Mouse (Mus musculus) retina, embryonic 14.5 days (tissue): ENCODE measurements around the gene Gm48551.

Experiments
- DNase-seq: peaks from one replicate; pipeline ENCODE4 v3.0.0-alpha.2; 2015; ENCODE audit warnings: low spot score

Gm48551 gene

DNA sequence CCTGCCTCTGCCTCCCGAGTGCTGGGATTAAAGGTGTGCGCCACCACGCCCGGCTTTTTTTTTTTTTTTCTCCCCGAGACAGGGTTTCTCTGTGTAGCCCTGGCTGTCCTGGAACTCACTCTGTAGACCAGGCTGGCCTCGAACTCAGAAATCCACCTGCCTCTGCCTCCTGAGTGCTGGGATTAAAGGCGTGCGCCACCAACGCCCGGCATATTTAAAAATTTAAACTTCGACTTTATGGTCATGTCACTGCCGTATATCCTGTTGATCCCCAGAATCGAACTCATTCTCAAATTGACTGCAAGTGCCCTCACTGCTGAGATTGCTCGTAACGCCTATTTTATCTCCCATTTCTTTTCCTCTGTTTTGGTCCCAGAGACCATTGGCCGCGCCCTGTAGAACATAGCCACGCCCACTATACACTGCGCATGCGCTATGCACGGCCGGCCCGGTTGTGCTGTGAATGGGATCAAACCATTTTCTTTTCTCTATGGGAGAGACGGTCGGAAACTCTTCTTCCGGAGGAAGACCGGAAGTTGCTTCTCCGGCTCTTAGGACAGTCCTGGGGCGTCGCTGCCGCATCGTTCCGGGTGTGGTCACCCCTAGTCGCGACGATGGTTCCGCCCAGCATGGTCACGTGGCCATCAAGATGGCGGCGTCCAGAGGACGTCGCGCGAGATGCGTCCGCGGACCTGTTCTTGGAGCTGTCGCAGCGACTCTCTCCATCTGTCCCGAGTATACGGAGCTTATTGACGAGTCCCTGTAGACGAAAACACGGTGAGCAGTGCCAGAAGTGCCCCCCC is at the start of gene Gm48551, which contains the start of gene Dohh:
Gm48551 (plus strand) TSS at position 665 of the 803 bp plus-strand sequence.
Dohh (plus strand) TSS at position 627 of the 803 bp plus-strand sequence.
- DNase-seq = peak; percentile 98

DNA sequence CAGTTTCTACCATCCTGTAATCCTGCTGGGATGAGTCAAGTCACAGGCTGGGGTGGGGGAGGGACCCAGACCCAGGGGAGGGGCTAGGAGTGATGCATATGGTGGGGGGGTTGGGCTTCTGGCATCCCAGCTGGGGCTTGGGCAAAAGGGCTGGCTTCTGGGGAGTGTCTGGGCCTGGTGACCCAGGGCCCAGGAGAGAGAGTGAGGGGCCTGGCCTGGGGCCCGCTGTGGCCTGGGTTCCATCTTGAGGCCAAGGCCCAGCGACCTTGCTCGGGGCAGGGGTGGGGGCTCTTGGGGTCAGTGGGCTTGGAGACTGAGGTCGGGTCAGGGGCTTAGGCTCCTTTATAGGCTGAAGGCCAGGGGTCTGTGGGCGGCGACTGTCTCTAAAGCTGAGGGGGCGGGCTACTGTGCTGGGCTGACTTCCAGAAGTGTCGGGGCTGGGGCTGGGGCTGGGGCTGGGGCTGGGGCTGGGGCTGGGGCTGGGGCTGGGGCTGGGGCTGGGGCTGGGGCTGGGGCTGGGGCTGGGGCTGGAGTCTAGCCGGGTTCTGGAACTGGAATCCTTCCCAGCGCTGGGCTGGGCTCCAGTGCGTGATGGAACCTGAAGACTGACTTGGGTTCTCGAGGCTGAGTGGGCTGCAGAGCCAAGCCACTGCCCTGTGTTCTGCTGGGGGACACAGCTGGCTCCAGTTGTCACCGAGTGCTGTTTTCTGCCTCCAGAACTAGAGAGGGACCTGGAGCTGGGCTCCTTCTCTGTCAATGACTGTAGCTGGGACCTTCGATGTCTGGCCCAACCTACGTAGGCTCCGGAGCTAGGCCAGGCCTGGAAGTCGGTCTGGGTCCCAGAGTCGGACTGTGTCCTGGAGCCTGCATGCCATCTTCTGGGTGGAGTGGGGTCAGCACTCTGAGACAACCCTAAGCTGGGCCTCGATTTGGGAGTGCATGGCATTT is 48.6 kb upstream of the Gm48551 start:
- DNase-seq = no peak

DNA sequence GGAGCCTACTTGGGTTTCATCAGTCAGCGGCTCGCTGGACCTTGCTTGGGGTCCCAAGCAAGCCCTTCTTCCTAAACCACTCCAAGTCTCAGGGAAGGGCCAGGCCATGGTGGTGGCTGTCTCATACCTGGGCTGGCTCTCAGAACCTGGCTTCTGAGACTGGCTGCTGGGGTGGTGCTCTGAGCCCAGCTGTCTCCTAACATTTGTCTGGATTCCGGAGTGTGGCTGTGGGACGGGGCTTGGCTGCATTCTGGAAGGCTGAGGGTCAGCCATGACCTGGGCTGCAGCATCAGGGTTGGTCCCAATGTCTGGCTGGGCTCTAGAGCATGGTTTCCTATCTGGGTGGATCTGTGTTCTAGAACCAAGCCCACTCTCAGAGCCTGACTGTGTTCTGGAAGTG is 47.7 kb upstream of the Gm48551 start:
- no peak for DNase-seq

DNA sequence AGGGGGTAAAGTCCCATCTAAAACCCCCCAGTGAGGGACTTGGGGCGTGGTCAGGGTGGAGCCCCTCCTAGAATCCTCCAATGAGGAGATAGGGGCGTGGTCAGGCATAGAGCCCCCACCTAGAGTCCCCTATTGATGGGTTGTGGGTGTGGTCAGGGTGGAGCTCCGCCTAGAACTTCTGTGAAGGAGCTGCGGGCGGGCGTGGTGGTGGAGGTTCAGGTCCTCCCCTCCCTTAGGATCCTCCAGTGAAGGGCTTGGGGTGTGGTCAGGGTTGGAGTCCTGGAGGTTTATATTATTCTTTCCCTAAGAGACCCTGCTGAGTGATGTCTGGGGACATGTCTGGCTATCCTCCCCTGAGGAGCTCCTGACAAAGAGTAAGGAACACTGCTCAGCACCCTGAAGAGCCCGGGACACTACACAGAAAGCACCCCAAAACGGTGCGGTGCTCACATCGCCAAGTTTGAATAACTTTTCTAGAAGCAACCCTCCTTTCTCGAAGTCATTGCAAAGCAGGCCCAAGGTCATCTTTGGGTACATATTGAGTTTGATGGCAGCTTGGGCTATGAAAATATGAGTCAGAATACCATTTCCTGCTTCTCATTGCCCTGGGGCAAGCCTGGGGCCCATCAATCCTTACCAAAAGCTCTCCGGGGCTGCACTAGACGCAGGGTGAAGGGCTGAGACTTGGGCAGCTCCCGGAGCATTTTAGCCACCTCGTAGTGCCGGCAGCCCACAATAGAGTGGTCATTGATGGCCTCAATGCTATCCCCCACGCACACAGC is 43.5 kb upstream of the Gm48551 start:
- DNase-seq = no peak

DNA sequence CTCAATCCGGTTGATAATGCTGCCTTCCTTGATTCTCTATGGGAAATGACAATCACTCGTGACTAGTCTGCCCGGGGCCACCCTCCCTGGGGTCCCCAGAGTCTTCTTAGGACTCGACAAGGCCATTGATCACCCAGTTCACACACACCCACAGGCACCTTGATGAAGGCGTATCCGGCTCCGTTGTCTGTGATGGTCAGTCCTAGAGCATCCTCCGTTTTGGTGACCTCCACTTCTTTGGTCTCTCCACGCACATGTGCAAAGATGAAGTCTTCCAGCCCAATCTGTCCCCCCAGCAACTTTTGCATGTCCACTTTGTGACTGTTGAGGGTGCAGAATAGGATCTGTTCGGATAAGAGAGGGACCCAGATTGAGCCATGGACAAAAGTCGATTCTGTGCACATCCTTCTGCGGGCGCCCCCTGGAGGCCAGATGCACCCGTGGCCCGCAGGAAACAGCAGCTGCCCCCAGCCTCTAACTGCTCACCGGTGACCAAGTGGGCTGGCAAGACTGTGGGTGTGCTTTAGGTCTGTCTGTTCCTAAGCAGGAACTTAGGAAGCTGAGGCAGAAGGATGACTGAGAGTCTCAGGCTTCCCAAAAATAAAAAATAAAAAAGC is 42.8 kb upstream of the Gm48551 start:
- DNase-seq = peak; percentile 82

DNA sequence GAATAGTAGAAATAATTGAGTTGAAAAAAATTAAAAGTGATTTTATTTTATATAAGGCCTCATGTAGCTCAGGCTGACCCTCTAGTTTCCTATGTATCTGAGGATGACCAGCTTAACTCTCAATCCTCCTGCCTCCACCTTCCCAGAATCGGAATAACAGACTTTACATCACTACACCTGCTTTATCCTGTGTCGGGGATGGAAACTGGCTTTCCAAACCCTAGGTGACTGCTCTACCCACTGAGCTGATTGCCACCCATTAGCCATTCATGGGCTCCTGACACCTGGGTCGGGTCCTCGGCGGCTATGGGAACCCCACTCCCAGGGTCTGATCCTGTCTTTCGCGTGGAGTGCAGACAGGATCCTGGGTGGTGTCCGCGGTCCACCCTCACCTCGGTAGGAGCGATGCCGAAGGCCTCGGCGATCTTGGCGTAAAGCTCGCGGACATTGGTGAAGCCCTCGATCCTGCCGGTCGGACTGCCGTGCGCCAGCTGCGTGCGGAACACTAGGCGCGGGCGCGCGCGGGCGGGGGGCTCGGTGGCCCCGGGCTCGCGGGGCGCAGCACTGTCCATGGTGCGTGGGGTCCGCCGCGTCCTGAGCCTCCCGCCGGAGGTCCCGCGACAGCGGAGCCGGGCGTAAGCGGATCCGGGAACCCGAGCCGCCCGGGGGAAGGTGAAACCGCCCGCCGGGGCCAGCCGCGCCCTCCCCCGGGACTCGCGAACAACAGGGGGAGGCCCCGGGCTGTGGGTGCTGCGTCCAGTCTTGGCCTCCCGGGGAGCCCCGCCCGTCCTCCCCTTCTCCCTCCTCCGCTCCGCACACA is 41.4 kb upstream of the Gm48551 start, which contains the start of gene Gipc3:
Gipc3 (minus strand) TSS at position 581 of the 820 bp plus-strand sequence.
- DNase-seq = no peak

DNA sequence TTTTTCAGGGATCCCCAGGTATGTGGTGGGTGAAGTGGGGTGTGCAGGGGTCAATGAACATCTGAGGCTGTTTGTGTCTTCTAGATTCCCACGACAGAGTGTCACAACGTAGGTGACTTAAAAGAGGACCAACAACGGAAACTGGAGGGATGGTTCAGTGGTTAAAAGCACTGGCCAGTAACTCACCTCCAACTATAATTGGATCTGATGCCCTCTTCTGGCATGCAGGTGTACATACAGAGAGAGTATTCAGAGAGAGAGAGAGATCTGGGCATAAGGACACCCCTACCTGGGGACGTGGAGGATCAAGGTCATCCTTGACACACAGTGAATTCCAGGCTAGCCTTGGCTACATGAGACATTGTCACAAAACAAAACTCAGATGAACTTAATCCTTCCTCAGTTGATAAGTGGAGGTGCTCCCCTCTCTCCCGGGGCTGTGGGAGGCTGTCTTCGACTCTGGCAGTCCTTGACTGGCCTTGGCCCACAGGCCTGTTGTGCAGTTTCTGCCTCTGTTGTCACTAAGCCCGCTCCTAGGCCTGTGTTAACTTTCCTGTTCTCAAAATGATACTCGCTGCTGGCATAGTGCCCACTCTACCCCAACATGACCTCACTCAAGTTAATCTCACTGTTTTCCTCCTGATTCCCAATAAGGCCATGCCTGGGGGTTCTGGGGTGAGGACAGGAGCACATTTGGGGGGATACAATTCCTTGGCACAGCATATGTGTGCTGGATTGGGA is 39.7 kb upstream of the Gm48551 start:
- no peak for DNase-seq

DNA sequence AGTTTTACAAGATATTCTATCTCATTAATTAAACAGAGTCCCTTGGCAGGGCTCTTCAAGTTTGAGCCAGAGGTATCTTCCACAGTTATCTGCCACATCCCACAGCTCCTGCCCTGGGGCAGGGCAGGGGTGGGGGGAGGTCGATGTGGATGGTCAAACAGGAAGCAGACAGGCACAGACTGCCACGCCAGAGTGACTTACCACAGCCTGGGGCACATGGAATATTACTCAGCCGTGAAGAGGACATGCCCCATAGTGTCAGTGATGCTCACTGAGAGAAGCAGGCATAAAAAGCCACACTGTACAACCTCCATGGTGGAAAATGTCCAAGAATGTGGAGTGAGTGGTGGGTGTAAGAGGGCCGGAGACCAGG is 39.1 kb upstream of the Gm48551 start:
- DNase-seq = no peak

DNA sequence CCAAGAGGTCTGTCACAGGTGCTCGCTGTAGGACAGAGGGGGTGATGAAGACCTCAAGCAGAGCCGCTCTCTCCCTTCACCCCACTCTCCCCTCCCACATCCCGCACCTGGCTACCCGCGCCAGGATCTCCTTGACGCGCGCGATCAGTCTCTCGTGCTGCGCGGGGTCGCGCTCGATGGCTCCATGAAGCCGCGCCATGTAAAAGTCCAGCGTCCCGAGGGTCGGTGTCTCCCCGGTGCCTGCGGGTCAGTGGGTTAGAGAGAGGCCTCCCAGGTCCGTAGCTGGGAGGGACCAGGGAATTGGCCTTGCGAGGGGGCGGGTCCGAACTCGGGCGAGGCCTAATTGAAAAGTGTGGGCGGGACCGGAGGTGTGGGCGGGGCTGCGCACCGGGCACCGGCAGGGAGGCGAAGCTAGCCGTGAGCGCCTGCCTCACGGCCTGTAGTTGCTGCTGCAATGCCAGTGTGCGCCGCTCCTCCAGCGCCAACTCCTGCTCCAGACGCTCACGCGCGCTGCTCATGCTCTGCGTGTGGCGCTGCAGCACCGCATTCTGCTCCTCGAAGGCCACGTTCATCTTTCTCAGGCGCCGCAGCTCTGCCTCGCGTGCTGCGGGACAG is 37.7 kb upstream of the Gm48551 start:
- DNase-seq = peak; percentile 73

DNA sequence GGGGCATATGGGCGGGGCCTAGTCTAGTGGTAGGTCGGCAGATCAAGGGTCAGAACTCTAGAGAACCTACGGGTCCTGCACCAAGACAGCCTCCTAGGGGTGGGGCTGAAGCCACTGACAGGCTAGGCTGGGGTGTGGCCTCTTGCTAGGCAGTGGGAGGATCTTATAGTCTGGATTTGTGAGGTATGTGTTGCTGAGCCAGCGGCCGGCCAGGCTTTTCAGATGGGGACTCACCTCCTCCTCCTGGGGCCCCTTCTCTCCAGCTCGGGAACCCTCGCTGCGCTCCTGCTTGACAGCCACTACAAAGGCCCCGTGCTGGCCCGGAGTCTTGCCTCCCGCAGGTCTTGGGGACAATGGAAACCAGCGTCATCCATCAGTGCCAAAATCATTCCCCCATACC is 35.1 kb upstream of the Gm48551 start:
- no peak for DNase-seq

DNA sequence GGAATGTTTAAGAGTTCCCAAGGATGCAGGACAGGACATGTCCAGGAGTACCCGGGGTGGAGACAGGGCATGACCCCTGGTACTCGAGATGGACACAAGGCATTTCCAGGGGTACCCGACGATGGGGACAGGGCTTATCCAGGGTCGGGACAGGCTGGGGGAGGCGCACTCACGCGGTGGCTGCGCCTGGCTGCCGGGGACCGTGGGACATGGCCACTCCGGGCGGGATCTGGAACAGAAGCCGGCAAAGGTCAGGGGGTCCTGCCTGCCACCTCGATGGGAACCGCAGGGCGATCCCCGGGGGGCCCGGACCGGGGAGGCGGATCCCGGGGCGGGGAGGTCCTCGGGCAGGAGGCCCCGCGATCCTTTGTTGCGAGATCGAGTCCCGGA is 34.3 kb upstream of the Gm48551 start:
- DNase-seq = no peak

DNA sequence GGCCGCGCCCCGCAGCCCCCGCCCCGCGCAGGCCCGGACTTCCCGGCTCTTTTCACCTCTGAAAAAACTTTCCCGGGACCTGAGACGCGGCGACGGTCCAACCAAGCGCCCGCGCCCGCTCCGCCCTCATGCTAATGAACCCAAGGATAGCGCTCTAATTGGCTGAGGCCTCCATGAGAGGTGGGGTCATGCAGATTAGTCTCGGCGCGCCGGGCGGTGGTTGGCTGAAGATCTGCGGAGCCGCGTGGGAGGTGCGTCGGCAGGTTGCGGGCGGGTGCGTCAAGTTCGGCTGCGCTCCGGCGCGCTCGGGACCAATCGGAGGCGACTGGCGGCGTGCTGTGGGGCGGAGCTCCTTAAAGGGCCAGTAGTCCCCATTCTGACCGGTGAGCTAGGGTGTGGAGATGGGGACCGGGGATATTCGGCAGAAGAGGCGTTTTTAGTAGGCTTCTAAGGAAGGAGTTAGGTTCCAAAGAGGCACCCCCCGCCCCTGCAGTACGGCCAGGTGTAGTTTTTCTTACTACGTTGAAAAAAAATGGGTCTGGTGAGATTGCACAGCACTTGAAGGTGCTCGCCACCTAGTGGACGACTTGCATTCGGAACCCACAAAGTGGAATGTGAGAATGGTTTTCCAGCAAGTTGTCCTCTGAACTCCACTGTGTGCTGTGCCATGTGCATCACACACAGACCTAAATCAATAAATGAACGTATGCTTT is 33.8 kb upstream of the Gm48551 start, which contains the start of gene Hmg20b:
Hmg20b (minus strand) TSS at position 130 of the 713 bp plus-strand sequence.
- DNase-seq = peak; percentile 99

DNA sequence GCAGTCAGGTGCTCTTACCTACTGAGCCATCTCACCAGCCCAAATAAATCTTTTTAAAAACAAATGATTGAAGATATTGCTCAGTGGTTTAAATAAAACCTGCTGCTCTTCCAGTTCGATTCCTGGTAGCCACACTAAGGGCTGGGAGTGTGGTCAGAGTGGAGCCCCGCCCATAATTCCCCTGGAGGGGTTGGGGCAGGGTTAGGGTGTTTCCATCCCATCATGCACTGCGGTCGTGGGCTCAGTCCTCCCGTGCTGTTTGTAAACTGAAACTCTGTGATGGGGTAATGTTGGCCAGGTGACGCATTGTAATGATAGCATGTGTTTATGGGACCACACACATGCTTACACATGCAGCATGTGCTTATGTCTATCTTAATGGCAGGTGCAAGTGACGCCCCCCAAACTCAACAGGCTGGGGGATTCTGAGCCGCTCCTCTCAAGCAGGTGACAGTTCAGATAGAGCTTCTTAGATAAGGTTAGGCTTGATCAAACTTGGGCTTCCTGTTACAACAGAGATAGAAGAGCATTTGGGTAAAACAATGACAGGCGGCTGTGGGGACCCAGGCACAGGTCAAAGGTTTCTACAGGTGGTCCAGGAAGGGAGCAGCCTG is 32.5 kb upstream of the Gm48551 start:
- no peak for DNase-seq

DNA sequence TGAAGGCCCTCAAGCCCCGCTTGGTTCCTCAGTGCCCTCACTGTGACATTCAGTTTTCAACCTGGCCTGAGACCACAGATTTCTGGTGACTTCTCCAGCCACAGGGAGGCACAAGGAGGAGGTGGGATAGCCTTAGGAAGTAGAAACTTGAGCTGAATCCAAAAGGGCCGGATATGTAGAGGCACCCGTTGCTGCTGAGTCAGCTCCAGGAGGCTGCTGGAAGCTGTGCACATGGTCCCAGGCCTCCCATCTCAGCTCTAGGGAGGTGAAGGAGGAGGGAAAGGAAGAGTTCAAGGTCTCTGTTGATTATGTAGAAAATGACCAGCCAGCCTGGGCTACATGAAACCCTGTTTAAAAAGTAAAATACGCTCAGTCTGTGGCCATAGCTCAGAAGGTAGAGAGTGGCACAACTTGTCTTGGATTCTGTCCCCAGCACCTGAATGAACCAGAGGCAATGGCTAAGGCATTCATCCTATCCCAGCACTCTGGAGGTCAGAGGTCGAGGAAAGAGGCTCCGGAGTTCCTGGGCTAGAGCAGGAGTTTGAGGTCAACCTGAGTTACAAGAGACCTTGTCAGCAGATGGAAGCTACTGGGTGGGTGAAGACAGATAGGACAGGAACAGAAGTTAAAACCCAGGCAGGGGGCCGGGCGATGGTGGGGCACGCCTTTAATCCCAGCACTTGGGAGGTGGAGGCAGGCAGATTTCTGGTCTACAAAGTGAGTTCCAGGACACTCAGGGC is 29.4 kb upstream of the Gm48551 start:
- no peak for DNase-seq

DNA sequence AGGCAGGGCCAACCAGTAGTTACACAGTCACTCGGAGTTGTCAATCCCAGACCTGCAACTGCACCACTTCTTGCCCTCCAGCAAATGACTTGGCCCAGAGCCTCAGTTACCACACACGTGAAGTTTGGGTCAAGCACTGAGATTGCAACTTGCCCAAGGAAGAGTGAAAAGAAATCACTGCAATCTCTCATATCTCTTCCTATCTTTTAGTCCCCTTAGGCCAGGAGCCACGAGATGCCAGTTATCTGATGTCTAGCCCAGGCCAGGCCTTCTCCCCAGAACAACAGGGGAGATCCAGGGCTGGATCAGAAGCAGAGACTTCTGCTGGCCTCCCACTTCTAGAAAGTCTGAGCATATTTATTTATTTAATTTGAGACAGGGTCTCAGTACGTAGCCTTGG is 28.7 kb upstream of the Gm48551 start:
- DNase-seq = no peak

DNA sequence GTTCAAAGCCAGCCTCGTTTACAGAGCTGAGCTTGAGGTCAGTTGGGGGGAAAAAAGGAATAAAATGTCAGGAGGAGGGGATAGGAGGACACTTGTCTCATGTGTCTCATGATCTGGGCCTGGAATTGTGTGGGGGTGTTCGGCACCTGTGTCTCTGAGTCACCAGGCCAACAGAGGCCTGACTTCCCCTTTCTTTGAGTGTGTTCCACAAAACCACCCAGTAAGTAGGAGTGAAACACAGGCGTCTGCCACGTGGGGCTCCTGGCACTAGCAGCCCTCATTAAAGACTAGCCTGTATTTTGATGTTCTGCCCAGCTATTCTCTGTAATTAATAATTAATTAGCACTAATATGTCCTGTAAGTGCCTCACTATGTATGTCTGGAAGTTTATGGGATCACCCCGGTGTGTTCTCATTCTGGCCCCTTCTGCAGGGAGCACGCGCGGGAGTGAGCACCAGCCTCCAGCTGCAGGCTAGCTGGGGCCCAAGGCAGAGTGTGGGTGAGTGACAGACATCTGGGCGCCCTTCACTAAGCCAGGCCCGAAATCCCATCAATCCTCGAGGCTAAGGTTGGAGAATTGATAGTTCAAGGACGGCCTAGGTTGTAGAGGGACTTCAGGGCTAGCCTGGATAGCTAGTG is 27.8 kb upstream of the Gm48551 start:
- DNase-seq = no peak
